Mouse (Mus musculus) cortical plate, adult 2 months (tissue): ENCODE measurements around the gene Ncbp3. TPM values are rescaled to one million over a fixed set of nuclear protein-coding genes. Genes with fewer than 3 reads are reported as not detected.

Source experiments
- H3K27ac ChIP-seq: fragments of 200-500 bp; 2 replicates; pipeline ENCODE4 v1.5.1; 2012; ENCODE audit warnings: low read length, control low read depth, inconsistent platforms; ENCODE audit not compliant: insufficient read depth
- H3K4me1 ChIP-seq: fragments of 200-500 bp; 2 replicates; pipeline ENCODE4 v1.6.1; 2011; ENCODE audit warnings: low read length; ENCODE audit not compliant: control insufficient read depth, insufficient read depth
- H3K4me3 ChIP-seq: fragments of 200-500 bp; 2 replicates; pipeline ENCODE4 v1.5.1; 2011; ENCODE audit warnings: mild to moderate bottlenecking, low read length, control low read depth; ENCODE audit not compliant: insufficient read depth
- CTCF ChIP-seq: fragments of 200-500 bp; IDR thresholded peaks from 2 replicates; pipeline ENCODE4 v1.5.1; 2011; ENCODE audit warnings: mild to moderate bottlenecking, control low read depth, low read length; ENCODE audit not compliant: insufficient read depth; ENCODE audit errors: extremely low read depth
- POLR2A ChIP-seq: fragments of 200-500 bp; IDR thresholded peaks from 2 replicates; pipeline ENCODE4 v1.6.1; 2011; ENCODE audit warnings: mild to moderate bottlenecking, low read length, control low read depth; ENCODE audit not compliant: insufficient read depth; ENCODE audit errors: extremely low read depth
- polyA plus RNA-seq: library from polyadenylated mRNA; depleted of rRNA; stranded (reverse); fragments of >200 nt; gene quantifications from 2 replicates; pipeline ENCODE4 v1.2.3, GENCODE M21; 2012

Ncbp3 gene
- polyA plus RNA-seq, 1 experiment = 4.7 TPM

DNA sequence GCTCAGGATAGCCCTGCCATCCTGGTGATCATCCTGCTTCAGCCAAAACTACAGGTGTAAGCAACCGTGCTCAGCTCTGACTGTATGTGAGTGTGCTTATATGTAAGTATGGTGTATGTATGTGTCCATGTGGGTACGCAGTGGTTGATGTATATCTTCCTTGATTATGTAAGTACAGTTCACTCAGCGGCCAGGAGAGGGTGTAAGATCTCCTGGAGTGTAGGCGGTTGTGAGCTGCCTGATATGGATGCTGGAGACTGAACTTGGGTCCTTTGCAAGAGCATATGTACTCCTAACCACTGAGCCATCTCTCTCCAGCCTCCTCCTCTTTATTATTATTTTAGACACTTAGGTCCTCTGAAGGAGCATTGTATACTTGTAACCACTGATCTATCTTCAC lies 2.8 kb upstream of the Ncbp3 start:
- TF ChIP-seq POLR2A = no peak
- no peak for TF ChIP-seq CTCF

DNA sequence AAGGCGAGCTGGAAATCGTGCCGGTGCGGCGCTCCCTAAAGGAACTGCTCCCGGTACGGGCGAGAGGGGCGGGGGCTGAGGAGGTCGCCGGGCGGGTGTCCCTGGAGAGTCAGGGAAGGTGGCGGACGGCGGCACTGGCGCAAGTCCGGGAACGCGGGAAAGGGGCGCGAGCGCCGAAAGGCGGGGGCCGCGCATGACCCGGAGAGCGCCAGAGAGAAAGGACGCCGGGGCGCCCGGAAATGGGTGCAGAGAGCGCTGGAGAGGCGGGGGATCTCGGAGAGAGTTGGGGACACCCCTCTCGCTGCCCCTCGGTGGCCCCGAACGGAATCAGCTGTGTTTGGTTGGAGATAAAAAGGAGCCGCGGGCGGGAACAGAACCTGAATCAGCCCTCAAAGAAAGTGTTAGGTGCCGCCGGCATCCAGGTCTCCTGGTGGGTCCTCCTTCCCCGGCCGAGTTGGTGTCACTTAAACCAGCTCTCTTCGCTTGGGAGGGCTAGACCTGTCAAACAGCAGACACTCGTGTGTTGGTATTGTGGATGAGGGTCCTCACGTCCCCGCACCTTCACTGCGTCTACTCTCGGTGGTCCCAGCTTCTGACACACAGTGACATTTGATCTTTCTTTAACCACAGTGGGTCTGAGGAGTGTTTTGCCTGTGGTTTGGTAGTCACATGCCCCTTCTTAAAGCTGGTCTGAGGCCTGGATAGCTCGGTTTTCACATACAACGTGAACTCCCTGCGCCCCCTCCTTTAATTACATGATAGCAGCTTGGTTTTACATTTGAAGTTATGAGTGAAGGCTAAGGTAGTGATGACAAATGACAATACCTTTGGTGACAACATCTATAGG lies 670 bp downstream of the Ncbp3 start:
- Histone ChIP-seq H3K4me3 (peak overlapping the region; percentile 77), H3K4me1 (no peaks in the 10 kb centered on the region), H3K27ac (no peak overlapping the region)
- no peak for TF ChIP-seq POLR2A
- TF ChIP-seq CTCF = no peak

More for the DNA sequence above, 2.8 kb upstream of the Ncbp3 start:
- H3K4me1 ChIP-seq = no peaks in the 10 kb centered on the region
- no peak overlapping the region for H3K4me3 ChIP-seq
- H3K27ac ChIP-seq = no peak overlapping the region

DNA sequence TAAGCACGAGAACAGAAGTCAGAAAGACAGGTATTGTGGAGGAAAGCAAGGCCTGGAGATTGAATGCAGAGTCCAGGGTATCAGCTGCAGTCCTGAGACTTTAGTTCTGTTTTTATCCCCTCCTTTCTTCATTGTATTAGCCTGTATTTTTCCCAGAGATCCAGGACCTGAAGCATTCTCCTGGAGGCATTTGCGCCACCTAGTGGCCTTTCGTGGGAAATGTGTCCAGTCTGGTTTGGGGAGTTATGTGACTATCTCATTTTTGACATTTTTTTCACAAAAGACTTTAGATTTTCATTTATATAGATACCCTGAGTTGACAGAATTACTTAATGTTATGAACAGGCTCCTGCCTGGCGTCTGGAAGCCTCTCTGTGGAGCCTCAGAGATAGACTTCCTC lies 1.8 kb downstream of the Ncbp3 start:
- Histone ChIP-seq H3K4me1 (no peaks in the 10 kb centered on the region), H3K27ac (no peak overlapping the region), H3K4me3 (peak overlapping the region; percentile 77; the same call in 1 of the 2 replicates)
- TF ChIP-seq CTCF (peak; percentile 84), POLR2A (no peak)

DNA sequence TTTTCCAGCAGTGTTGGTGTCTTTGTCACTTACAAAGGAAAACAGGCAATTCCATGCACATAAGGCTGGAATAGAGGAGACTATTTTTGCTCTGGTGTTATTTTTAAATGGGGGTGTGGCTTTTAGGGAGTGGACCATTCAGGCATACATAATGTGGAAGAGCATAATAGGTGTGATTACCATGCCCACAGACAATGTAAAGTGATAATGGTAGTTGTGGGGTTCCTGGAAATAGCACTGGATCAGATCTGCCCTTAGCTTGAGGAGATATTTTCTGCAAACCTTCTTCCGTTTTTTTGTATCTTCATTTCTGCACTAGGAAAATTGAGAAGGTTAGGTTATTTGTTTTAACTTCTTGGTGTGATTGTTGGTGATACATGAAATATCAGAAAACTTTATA lies 5.2 kb downstream of the Ncbp3 start:
- no peaks in the 10 kb centered on the region for H3K4me1 ChIP-seq
- TF ChIP-seq CTCF = no peak
- no peak for TF ChIP-seq POLR2A

DNA sequence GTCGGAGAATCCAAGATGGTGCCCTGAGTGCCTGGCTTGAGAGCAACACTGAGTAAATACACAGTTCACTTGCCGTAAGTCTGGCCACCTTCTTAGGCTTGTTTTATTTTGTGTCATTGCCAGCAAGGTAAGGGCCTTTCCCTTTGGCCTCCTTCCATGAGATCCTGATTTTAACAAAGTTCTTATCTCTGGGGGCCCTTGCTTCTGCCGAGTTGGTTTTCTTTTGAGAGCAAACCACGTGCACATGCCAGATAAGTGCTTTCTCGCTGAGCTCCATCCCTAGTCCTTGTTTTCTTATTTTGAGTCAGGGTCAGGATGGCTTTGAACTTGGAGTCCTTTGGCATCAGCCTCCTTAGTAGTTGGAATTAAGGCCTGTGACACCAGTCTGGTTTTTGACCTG lies 10.1 kb downstream of the Ncbp3 start:
- no peak overlapping the region for H3K27ac ChIP-seq
- TF ChIP-seq CTCF = no peak
- no peak for TF ChIP-seq POLR2A
- no peaks in the 10 kb centered on the region for H3K4me1 ChIP-seq
- no peak overlapping the region for H3K4me3 ChIP-seq

More for the DNA sequence above, 5.2 kb downstream of the Ncbp3 start:
- no peak overlapping the region for H3K4me3 ChIP-seq
- no peak overlapping the region for H3K27ac ChIP-seq

DNA sequence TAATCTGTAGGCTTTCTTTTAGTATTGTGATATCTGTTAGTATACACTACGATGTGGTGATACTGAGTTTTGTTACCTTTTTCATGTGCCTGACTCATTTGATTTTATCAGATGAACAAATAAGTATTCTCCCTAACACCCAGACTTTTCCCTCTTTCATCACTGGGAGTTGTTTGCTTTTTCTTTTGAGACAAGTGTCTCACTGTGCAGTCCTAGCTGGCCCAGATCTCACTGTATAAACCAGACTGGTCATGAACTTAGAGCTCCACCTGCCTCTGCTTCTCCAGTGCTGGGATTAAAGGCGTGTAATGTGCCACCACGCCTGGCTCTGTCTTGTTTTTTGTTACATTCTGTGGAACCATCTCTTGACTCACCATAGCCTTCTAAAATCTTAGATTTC lies 12.0 kb downstream of the Ncbp3 start:
- H3K4me1 ChIP-seq = no peaks in the 10 kb centered on the region
- TF ChIP-seq CTCF (no peak), POLR2A (no peak)
- no peak overlapping the region for H3K27ac ChIP-seq
- H3K4me3 ChIP-seq = no peak overlapping the region

DNA sequence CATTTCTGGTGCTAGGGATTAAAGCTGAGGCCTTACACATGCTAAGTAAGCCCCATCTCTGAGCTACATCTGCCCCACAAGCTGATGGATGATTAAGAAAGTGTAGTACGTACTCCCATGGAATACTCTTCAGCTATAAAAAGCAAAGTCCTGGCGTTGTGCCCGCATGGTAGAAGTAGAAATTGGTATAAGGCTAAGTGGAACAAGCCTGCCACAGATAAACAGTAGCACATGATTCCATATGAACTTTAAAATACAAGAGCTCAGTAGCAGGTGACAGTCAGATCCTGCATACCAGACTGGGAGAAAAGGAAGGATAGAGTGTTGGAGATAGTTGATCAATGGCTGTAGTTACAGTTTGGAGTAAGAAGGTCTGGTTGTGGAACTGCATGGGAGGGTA lies 13.8 kb downstream of the Ncbp3 start:
- Histone ChIP-seq H3K4me1 (no peaks in the 10 kb centered on the region), H3K4me3 (no peak overlapping the region), H3K27ac (no peak overlapping the region)
- no peak for TF ChIP-seq CTCF
- TF ChIP-seq POLR2A = no peak

DNA sequence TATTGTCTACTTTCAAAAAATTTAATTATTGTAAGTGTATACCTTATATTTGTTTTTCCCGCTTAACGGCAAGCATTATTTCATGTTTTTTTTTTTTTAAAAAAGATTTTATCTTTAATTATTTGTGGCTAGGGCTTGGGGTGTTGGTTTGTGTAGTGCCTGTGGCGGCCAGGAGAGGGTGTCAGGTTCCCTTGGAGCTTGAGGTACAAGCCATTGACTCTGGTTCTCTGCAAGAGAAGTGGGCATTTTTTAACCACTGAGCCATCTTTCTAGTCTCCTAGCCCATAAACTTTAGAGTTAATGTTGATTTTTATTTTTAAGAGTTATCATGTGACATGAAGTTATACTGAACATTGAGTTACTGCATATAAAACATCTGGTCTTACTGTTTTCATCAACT lies 24.3 kb downstream of the Ncbp3 start:
- no peak overlapping the region for H3K27ac ChIP-seq
- H3K4me1 ChIP-seq = no peaks in the 10 kb centered on the region; the same call in 1 of the 2 replicates
- TF ChIP-seq CTCF (peak; percentile 59; the same call in 1 of the 2 replicates), POLR2A (no peak)
- no peak overlapping the region for H3K4me3 ChIP-seq

DNA sequence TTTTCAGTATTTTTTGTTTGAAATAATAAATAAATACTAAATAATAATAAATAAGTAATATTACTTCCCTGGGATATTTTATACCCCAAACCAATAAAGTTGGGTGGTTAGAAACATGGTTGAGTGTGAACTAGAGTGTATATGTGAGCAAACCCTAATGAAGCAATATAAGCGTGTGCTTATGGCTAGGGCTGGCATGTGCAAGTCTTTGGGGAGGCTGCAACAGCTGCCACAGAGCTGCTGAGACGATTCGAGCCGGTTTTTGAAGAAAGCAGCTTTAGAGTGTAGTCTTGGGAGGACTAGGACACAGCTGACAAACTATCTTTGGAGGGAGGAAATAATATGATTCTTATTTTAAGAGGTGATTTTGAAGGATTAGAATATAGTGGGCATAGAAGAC lies 28.7 kb downstream of the Ncbp3 start:
- no peak for TF ChIP-seq CTCF
- no peak for TF ChIP-seq POLR2A
- Histone ChIP-seq H3K4me1 (no peaks in the 10 kb centered on the region; the same call in 1 of the 2 replicates), H3K27ac (no peak overlapping the region), H3K4me3 (no peak overlapping the region)

DNA sequence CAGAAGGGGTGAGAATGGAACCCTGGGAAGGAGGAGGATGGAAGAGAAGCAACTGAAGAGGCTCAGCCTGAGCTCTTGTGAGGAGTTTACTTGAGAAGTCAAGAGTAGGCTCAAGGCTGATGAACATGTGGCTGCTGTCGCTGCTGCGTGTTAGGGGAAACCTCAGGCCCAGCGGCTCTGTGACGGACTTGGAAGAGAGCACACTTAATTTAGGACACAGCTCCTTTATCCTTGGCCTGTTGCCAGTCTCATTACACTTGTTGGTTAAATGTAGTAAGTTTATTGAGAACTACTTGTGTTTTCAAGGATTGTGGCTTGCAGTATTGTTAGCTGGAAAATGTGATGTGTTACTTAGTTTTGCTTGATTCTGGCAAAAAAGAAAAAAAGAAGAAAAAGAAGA lies 29.1 kb downstream of the Ncbp3 start:
- H3K4me1 ChIP-seq = no peaks in the 10 kb centered on the region; the same call in 1 of the 2 replicates
- H3K4me3 ChIP-seq = no peak overlapping the region
- H3K27ac ChIP-seq = no peak overlapping the region
- no peak for TF ChIP-seq POLR2A
- TF ChIP-seq CTCF = no peak
